Mouse (Mus musculus) left cerebral cortex, postnatal 10 days (tissue): ENCODE measurements around the gene Csrp3. TPM values are rescaled to one million over a fixed set of nuclear protein-coding genes. Genes with fewer than 3 reads are reported as not detected.

Experiments
- DNase-seq, 2 experiments: peaks; one replicate each; pipeline ENCODE4 v3.0.0; 2021 to 2022; ENCODE audit warnings: low spot score in 2 of 2, mixed read lengths in 1 of 2; ENCODE audit errors: extremely low spot score in 1 of 2
- intact Hi-C: fragments of 180-260 bp; cut with DNase I; formaldehyde crosslinking; loops from one replicate; pipeline ENCODE4 v1.15.1; 2025
- total RNA-seq, 2 experiments: library from RNA; stranded (reverse); gene quantifications; 2 replicates each; pipeline ENCODE4 v1.2.3; 2021

Gene Csrp3
- total RNA-seq, 2 experiments from 2014 or later: not detected

GRCm38 (mm10) chr7:48836949-48837348 is 10.9 kb downstream of the Csrp3 start:
- no peak for DNase-seq
- intact Hi-C loops: no loop called here

DNA sequence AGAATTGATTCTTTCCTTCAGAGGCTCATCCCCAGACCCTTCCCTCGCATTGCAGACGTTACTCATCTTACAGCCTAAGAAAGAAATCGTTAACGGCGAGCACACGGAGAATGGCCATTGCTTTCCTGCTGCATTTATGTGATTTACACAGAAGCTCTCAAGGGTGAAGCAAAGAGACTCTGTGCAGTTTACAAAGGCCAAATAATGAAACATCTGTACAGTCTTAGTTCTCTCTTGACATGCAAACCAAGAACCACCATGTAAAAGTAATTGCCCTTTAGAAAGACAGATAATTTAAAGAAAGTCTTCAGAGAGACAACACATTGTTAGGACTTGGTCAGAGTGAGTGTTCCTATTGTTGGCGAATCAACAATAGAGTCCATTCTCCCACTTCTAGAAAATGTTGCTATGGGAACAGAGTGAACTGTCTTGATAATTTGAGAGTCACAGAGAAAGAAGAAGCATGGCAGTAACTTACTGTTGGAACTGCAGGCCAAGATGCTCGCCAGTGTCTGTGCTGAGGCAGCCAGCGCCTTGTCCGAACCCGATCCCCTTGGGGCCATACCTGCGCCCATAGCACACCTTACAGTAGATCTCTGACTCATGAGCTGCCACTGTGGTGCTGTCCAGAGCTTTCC is 12.7 kb downstream of the Csrp3 start:
- no peak for DNase-seq
- intact Hi-C loops: loop anchor here (5.0 kb wide), 1 partner anchor 42 kb away; no protein-coding TSS in a partner anchor

- DNase-seq: no peak
- intact Hi-C loops: loop anchor here (5.0 kb wide), 1 partner anchor 43 kb away; no protein-coding TSS in a partner anchor
These were observed 13.4 kb downstream of the Csrp3 start for GRCm38 (mm10) chr7:48834371-48834970.

DNA sequence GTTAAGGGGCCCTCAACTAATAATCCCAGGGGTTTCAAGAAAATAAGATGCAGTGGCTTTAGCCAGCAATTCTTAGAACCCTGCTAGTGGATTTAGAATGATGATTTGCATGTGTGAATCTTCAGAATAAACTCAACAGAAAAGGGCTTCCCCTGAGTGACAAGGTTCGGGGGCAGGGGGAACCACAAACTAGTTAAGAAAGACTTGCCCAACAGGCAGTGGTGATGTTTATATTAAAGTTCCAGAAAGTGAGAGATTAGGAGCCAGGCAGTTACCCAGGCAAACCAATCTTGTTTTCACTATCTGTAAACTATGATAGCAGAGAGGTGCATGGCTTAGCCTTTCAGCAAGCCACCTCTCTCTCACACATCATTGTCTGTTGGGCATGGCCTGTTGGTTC is 15.1 kb downstream of the Csrp3 start:
- intact Hi-C loops: loop anchor here (5.0 kb wide), 1 partner anchor 45 kb away; no protein-coding TSS in a partner anchor
- DNase-seq: no peak

DNA sequence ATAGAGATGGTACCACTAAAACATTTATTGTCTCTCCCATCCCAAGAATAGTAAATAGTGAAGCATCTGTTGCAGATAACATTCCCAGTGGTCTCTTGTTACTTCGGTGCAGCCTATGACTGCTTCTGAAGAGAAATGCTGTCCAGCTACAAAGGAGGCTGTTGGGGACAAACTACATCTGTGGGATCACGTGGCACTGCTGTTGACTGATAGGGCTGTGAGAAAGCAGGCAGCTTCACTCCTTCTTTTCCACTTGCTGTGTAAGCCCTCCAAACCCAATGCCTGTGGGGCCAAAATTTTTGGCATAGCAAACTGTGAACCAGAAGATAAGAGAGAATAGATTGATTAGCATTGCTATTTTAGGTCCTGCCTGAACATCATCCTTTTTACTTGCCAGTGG is 17.4 kb downstream of the Csrp3 start:
- no peak for DNase-seq
- intact Hi-C loops: loop anchor here (5.0 kb wide), 1 partner anchor 47 kb away; no protein-coding TSS in a partner anchor

DNA sequence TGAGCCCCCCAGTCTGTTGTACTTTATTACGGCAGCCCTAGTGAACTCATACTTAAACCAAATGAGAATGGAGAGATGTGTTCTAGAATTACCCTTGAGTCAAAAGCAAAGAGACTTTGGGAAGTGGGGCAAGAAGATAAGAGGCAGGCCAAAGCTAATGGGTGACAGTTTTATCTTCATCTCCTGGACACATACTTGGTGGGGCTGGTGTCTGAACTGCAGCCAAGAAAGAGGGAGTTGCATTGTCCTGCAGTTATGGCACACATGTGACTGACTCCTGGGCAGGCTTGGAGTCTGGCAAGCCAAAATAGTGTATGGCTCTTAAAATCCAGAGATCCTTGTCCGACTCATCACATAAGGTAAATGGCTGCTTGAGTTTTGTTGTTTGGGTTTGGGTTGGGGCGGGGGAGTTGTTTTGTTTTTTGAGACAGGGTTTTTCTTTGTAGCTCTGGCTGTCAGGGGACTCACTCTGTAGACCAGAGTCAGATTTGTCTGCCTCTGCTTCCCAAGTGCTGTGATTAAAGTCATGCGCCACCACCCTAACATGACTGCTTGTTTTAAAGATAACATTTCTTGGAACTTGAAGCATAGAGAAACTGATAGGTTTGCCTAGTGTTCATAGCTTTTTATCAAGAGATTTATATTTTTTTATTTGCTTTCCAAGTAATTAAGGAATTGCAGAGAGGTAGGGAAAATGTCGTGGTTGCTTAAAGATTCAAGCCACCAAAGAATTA is 18.5 kb downstream of the Csrp3 start:
- intact Hi-C loops: no loop called here
- no peak for DNase-seq

DNA sequence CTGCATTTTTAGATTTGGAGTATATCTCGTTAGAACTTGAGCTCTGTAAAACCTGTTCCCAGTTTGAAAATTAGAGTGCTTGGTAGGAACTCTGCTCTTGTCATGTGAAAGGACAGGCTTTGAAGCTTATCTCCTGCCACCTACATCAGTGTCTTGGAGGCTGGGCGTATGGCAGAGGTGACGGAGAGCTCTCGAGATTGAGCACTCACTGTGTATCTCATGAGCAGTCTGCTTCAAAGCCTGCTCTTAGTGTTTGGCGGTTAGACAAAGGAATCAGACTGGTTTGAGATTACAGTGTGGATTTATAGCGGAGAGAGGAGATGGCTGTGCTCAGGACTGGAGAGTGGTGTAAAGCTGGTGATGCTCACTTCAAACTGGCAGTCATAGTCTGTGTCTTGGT is 22.7 kb downstream of the Csrp3 start:
- intact Hi-C loops: no loop called here
- DNase-seq: no peak

GRCm38 (mm10) chr7:48824671-48825070 is 23.2 kb downstream of the Csrp3 start:
- no peak for DNase-seq
- intact Hi-C loops: no loop called here

DNA sequence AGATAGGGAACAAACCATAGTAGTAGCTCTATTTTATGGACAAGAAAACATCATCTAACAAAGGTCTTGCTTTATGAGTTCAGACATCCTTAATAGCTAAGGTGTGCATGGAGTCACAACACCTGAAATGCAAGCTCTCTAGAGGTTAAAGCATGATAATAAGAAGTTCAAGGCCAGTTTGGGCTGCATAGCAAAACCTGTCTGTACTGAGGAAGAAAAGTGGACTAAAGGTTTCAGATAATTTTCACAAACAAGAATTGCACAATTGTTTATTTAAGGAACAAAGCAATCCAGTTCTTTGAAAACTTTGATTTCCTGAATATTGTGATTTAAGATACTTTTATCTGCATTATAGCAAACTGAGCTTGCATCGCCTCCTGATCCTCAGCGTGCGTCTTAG is 24.2 kb downstream of the Csrp3 start:
- DNase-seq: no peak
- intact Hi-C loops: no loop called here

DNA sequence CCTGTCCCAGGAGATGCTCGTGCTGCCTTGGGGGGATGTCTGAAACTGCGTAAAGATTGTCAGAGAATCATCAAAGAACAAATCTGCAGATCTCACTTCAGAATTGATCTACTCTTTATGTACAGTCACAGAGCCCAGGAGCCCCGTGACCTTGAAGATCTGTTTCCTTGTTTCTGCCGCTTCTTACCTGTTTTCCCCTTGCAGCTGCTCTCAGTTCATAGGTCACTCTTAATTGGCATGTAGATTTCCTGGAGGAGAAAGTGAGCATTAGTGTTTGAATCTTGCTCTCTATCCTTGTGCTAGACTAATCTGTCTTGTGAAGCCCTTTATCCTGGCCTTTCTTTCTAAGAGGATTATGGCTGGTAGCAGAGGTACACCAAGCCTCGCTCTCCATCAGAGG is 26.2 kb downstream of the Csrp3 start:
- no peak for DNase-seq
- intact Hi-C loops: no loop called here

GRCm38 (mm10) chr7:48813594-48813993 is 34.2 kb downstream of the Csrp3 start:
- intact Hi-C loops: no loop called here
- DNase-seq: no peak

DNA sequence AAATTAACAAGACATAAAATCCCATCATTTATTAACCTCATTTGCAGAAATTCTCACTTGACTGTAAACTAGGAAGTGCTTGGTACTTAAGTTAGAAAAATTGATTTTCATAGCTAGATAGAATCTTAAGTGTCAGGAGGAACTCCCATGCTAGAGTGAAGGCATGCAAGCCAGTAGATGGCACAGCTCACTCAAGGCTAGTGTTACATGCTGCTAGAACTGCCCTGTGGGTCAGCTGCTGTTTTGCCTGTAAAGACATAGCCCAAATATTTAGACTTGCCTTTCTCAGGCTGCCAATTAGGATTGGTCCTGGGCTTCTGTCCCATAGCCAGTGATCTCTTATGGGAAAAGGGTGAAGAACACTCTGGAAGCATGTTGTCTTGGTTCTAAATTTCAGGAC is 35.5 kb downstream of the Csrp3 start:
- no peak for DNase-seq
- intact Hi-C loops: no loop called here

DNA sequence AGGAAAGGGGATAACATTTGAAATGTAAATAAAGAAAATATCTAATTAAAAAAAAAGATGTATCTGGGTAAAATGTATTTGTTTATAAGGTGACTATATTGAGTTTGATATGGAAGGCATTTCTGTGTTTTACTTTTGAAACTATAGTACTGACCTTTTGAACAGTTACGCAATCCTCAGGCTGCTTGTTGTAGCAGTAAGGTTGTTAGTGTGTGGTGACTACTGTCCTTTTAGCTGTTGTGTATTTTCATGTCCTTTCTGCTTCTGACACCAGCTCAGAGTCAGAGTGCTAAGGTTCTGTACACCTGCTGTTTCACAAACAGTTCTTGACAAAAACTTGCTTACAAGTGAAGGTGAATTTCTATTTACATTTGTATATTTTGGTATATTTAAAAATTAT is 37.2 kb downstream of the Csrp3 start:
- DNase-seq: no peak
- intact Hi-C loops: no loop called here

DNA sequence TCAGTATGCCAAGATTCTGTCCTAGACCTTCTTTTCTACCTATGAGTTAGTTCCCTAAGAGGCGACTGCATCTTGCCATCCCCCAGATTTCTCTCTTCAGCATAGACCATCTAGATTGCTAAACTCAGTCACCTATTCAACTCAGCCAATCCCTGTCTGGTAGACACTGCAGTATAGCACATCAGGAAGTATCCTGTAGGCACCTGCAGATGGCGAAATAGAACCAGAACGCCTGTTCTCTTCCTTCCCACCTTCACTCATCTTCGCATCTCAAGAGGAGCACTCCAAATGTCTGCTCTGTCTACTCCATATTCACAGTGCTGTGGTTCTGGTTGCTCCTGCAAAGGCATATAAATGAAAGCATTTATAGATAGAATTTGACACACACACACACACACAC is 41.2 kb downstream of the Csrp3 start:
- DNase-seq: no peak
- intact Hi-C loops: no loop called here

GRCm38 (mm10) chr7:48803381-48803780 is 44.5 kb downstream of the Csrp3 start:
- DNase-seq: no peak
- intact Hi-C loops: no loop called here

DNA sequence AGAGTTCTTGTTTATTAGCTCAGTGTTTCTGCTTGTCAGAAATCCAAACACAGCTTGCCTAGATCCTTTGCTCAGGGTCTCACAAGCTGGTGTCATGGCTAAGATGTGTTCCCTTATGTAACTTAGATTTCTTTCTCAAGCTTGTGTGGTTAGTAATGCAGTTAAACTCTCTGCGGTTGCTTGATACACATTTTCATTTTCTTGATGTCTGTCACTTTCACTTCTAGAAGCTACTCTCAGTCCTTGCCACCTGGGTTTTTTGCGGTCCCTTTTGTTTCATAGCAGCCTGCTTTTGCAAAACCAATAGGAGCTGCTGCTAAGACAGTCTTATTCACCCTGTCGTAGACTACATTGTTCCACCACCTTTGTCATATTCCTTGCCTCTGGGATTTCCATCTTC is 52.7 kb downstream of the Csrp3 start:
- intact Hi-C loops: no loop called here
- no peak for DNase-seq

GRCm38 (mm10) chr7:48791412-48791811 is 56.4 kb downstream of the Csrp3 start:
- intact Hi-C loops: no loop called here
- DNase-seq: no peak

DNA sequence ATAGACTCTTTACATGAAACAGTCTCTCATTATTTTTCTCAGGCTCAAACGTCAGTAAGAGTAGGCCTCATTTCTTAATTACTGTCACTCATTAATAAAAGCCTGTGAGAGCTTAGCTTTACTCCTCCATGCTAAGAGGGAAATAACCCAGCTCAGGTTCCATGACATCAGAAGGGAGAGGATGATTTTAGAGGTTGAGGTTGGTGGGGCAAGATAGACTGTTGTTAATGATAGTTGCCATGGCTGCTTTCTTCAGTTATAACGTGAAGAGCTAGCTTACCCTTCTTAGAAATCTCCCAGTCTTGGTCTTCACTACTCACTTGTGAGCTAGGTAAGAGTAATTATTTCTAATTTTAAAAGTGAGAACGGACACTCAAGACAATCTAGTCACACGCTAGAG is 57.7 kb downstream of the Csrp3 start:
- intact Hi-C loops: no loop called here
- DNase-seq: no peak

DNA sequence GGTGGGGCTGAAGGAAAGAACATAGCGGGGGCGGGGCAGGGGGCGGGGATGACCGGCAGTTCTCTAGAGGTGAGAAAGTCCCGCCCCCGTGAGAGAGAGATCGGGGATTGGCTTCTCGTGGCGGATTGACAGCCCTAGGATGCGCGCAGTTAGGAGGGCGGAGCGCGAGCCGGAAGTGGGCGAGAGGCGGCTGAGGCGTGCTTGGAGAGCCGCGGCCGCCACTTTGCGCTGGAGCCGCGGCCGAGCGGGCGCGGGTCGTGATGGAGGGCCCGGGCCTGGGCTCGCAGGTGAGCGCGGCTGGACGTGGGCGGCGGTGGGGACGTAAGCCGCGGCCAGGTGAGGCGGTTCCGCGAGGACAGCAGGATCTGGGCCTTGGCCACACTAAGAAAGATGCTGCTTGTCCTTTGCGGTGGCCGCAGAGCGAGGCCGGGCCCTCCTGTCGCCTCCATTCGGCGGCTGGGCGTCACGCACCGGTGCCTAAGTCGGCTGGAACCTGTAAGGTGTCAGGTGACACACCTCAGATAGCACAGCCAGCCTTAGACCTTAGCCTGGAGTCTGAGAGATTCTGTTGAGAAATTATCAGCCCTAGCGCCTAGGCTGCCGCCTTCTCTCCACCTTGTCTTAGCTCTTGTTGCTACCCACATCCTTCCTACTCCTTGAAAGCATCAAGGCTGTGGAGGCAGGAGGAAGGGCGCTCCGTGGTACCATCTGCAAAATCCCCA is 58.8 kb downstream of the Csrp3 start, which contains the start of gene Zdhhc13:
Gene Zdhhc13, plus strand, starts transcription at position 153 of the 722 bp plus-strand sequence.
- DNase-seq: peak; percentile 93 to 95
- intact Hi-C loops: loop anchor here (5.0 kb wide), 1 partner anchor 37 kb away; no protein-coding TSS in a partner anchor
